Mouse (Mus musculus) limb, embryonic 11.5 days (tissue): ENCODE measurements at regions not wholly inside any gene's neighbourhood (a gene's known extent, or its start where the extent isn't known, plus 50 kb on each side); places are given as distances from the start of the nearest gene placed in this dataset.
A peak's percentile ranks its signal among the peaks of the same experiment; 100 is the strongest.

ENCODE experiments used
- ATAC-seq: fragments of 200-750 bp; cut with Nextera tagmentation; 2 replicates; pipeline ENCODE4 v1.8.0; 2017; ENCODE audit warnings: low read depth; ENCODE audit not compliant: insufficient number of reproducible peaks, low FRiP score, low TSS enrichment
- DNase-seq: peaks from one replicate; pipeline ENCODE4 v3.0.0-alpha.2; 2015; ENCODE audit warnings: low spot score
- H3K27ac ChIP-seq: fragments of 300-500 bp; sonication (generic); replicated peaks from 2 replicates; pipeline ENCODE4 v1.5.1; 2014; ENCODE audit warnings: low read depth, mild to moderate bottlenecking, low read length
- H3K27me3 ChIP-seq: fragments of 300-500 bp; sonication (generic); 2 replicates; pipeline ENCODE4 v1.6.1; 2014; ENCODE audit warnings: mild to moderate bottlenecking, low read length, mixed read lengths; ENCODE audit not compliant: control insufficient read depth, insufficient read depth
- H3K36me3 ChIP-seq: fragments of 300-500 bp; sonication (generic); 2 replicates; pipeline ENCODE4 v1.6.1; 2014; ENCODE audit warnings: mild to moderate bottlenecking, low read length, moderate library complexity, mixed read lengths; ENCODE audit not compliant: control insufficient read depth, insufficient read depth
- H3K4me1 ChIP-seq: fragments of 300-500 bp; sonication (generic); 2 replicates; pipeline ENCODE4 v1.6.1; 2014; ENCODE audit warnings: low read length, mixed read lengths; ENCODE audit not compliant: control insufficient read depth, insufficient read depth
- H3K4me2 ChIP-seq: fragments of 300-500 bp; sonication (generic); 2 replicates; pipeline ENCODE4 v1.6.1; 2014; ENCODE audit warnings: low read depth, mild to moderate bottlenecking, moderate library complexity; ENCODE audit not compliant: severe bottlenecking
- H3K4me3 ChIP-seq: fragments of 300-500 bp; sonication (generic); 2 replicates; pipeline ENCODE4 v1.5.1; 2014; ENCODE audit warnings: low read depth, low read length
- H3K9ac ChIP-seq: fragments of 300-500 bp; sonication (generic); 2 replicates; pipeline ENCODE4 v1.6.1; 2014; ENCODE audit warnings: mild to moderate bottlenecking, low read length
- H3K9me3 ChIP-seq: fragments of 300-500 bp; sonication (generic); 2 replicates; pipeline ENCODE4 v1.6.1; 2016; ENCODE audit warnings: low read length; ENCODE audit not compliant: control insufficient read depth
- WGBS: fragments of 180-500 bp; shearing (Covaris S2); extraction: QIAGEN DNeasy Blood & Tissue Kit; methylation state at CpG from one replicate; pipeline ENCODE4 v1.1.7; 2014; 5-methylcytosine and 5-hydroxymethylcytosine counted together

DNA sequence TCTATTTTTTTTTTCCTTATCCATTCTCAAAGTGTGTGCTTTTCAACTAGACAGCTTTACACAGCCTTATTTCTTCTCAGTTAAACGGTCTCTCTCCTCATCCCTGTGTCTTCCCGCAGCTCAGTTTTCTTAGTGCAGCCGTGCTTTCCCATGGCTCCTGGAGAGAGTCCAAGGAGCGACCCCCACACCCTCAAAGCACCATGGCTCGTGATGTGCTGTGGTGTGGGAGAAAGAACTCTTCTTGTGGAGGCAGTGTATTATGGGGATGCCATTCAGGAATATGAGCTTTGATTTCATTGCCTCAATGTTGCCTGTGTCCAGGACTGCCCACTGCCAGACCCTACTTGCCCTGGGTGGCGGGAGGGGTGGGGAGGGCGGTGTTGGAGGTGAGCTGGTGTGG, 576.1 kb downstream of the Tmem182 start:
- Histone ChIP-seq H3K4me1 (no peaks in the 10 kb centered on the region), H3K9me3 (no peaks in the 10 kb centered on the region), H3K4me2 (no peak overlapping the region), H3K27ac (no peak overlapping the region), H3K36me3 (no peaks in the 10 kb centered on the region), H3K9ac (no peak overlapping the region), H3K27me3 (no peaks in the 10 kb centered on the region), H3K4me3 (no peak overlapping the region)
- no peak for DNase-seq
- ATAC-seq, result no peak
- 89% methylated on average over 7 of the region's 7 CpGs for WGBS

DNA sequence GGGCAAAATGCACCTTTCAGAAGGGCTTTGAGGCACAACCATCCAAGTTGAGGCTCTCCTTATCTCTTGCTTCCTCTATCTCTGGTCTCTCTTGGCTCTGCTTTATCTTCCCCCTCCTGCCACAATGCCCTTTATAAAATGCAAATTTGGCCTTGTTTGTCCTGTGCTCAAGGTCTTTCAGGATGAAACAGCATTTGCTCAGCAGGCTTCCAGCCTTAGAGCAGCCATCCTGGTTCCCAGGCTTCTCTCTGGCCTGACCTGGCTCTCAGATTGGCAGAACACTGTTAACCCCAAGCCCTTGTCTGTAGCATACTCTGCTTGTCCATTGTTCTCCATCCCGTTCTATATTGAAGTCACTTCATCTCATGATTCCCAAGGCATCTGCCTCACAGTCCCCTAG, 579.3 kb downstream of the Tmem182 start:
- Histone ChIP-seq H3K9me3 (no peaks in the 10 kb centered on the region), H3K36me3 (no peaks in the 10 kb centered on the region), H3K9ac (no peak overlapping the region), H3K27me3 (no peaks in the 10 kb centered on the region), H3K4me2 (no peak overlapping the region), H3K27ac (no peak overlapping the region), H3K4me3 (no peak overlapping the region), H3K4me1 (no peaks in the 10 kb centered on the region)
- no peak for DNase-seq
- no peak for ATAC-seq
- WGBS, result 63% methylated on average over 1 of the region's 1 CpGs

DNA sequence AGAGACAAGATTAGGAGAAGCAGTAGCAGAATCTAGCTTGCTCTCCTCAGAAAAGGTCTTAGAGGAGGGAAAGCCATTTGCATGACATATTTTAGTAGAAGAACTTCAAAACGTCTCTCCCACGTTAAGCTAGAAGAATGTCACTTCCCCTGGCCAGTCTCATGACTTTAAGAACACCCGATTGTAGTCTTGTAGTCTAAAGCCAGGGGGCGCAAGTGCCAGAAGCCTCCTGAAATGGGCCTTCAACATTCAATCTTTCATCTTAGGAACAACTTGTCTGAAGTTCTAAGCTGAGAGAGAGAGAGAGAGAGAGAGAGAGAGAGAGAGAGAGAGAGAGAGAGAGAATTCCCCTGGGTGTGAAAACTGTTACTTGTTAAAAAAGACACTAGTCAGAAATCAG, 581.0 kb downstream of the Tmem182 start:
- WGBS, result 67% methylated on average over 4 of the region's 4 CpGs
- Histone ChIP-seq H3K36me3 (no peaks in the 10 kb centered on the region), H3K9ac (no peak overlapping the region), H3K4me3 (no peak overlapping the region), H3K27ac (no peak overlapping the region), H3K4me1 (no peaks in the 10 kb centered on the region; the same call in 1 of the 2 replicates), H3K9me3 (no peaks in the 10 kb centered on the region), H3K4me2 (no peak overlapping the region), H3K27me3 (no peaks in the 10 kb centered on the region)
- no peak for DNase-seq
- no peak for ATAC-seq

GRCm38 (mm10) chr1:41390102-41390884, 584.9 kb downstream of the Tmem182 start:
- Histone ChIP-seq H3K9me3 (no peaks in the 10 kb centered on the region), H3K27ac (no peak overlapping the region), H3K4me2 (no peak overlapping the region), H3K4me3 (no peak overlapping the region), H3K36me3 (no peaks in the 10 kb centered on the region), H3K4me1 (no peaks in the 10 kb centered on the region; the same call in 1 of the 2 replicates), H3K27me3 (no peaks in the 10 kb centered on the region), H3K9ac (no peak overlapping the region)
- ATAC-seq (peak; percentile 31; the same call in 1 of the 2 replicates), DNase-seq (peak; percentile 58)
- 34% methylated on average over 11 of the region's 11 CpGs for WGBS

DNA sequence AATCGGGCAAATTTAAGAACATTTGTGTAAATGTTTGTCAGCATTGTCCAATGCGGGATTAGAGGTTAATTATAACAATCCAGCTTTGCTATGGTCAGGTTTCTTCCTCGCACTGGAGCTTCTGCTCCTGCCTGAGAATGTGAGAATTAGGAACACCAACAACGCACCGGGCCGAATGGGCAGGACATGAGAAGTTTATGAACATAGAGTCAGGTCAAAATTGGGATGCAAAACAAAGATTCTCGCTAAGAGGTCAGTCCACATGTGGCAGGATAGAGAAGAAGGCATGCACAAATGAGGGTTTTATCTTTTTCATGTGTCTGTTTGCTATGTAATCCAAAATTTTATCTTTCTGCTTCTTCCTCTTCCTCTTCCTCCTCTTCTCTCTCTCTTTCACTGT, 585.7 kb downstream of the Tmem182 start:
- no peak overlapping the region for H3K27ac ChIP-seq
- no peak for ATAC-seq
- no peaks in the 10 kb centered on the region for H3K36me3 ChIP-seq
- no peaks in the 10 kb centered on the region for H3K27me3 ChIP-seq
- H3K9me3 ChIP-seq, result no peaks in the 10 kb centered on the region
- DNase-seq, result no peak
- no peak overlapping the region for H3K9ac ChIP-seq
- 88% methylated on average over 7 of the region's 7 CpGs for WGBS
- no peak overlapping the region for H3K4me2 ChIP-seq
- no peak overlapping the region for H3K4me3 ChIP-seq
- no peaks in the 10 kb centered on the region; the same call in 1 of the 2 replicates for H3K4me1 ChIP-seq

- no peak overlapping the region for H3K4me3 ChIP-seq
- no peak overlapping the region for H3K4me2 ChIP-seq
- H3K4me1 ChIP-seq, result no peaks in the 10 kb centered on the region; the same call in 1 of the 2 replicates
- no peak for ATAC-seq
- no peaks in the 10 kb centered on the region for H3K36me3 ChIP-seq
- H3K9ac ChIP-seq, result no peak overlapping the region
- 75% methylated on average over 4 of the region's 4 CpGs for WGBS
- H3K27me3 ChIP-seq, result no peaks in the 10 kb centered on the region
- H3K27ac ChIP-seq, result no peak overlapping the region
- H3K9me3 ChIP-seq, result no peaks in the 10 kb centered on the region
- DNase-seq, result no peak
Measured at GRCm38 (mm10) chr1:41393287-41393686, 587.9 kb downstream of the Tmem182 start.

DNA sequence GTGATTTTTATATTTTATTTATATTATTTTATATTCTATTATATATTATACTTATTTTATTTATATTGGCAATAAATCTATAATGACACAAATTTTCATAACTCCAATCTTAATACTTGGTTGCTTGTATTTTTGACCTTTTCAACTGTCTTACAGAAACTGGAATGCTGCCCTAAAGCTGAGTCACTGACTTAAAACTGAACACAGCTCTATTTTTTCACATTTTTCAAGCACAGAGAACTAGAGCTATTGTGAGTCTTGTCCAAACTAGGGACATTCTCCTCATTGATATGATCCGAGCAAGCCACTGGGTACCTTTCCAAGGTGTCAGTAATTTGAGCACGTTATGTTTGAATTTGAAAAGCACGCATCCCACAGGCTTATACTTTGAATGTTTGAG, 589.7 kb downstream of the Tmem182 start:
- ATAC-seq (no peak), DNase-seq (no peak)
- H3K4me2 ChIP-seq, result no peak overlapping the region
- H3K4me1 ChIP-seq, result no peaks in the 10 kb centered on the region; the same call in 1 of the 2 replicates
- no peak overlapping the region for H3K9ac ChIP-seq
- no peak overlapping the region for H3K4me3 ChIP-seq
- no peaks in the 10 kb centered on the region for H3K36me3 ChIP-seq
- 88% methylated on average over 3 of the region's 3 CpGs for WGBS
- H3K27ac ChIP-seq, result no peak overlapping the region
- H3K9me3 ChIP-seq, result no peaks in the 10 kb centered on the region
- no peaks in the 10 kb centered on the region for H3K27me3 ChIP-seq

- no peak for ATAC-seq
- no peak for DNase-seq
- Histone ChIP-seq H3K4me2 (no peak overlapping the region), H3K4me1 (no peaks in the 10 kb centered on the region), H3K27ac (no peak overlapping the region), H3K27me3 (no peaks in the 10 kb centered on the region), H3K36me3 (no peaks in the 10 kb centered on the region), H3K9me3 (no peaks in the 10 kb centered on the region), H3K9ac (no peak overlapping the region), H3K4me3 (no peak overlapping the region)
- 82% methylated on average over 5 of the region's 5 CpGs for WGBS
Measured at GRCm38 (mm10) chr1:41410533-41410932, 605.1 kb downstream of the Tmem182 start.

DNA sequence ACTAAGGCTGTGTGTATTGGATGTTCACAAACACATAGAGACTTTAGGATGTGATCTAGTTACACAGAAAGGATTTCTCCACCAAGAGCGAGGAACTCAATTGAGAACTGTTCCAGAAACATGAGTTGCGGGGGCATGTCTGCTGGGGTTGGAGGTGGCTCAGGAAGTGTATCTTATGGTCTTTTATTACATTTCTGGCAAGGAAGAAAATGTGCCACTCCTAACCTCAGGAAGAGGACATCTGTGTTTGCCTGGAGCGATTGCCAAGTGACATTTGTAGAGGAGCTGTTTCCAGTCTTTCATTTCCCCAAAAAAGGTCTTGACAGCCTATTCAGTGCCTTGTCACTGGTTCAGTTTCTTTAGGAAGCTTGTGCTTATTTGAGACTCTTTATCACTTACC, 606.2 kb downstream of the Tmem182 start:
- H3K4me3 ChIP-seq, result no peak overlapping the region
- H3K4me2 ChIP-seq, result no peak overlapping the region
- no peak overlapping the region for H3K9ac ChIP-seq
- ATAC-seq (no peak), DNase-seq (no peak)
- 86% methylated on average over 3 of the region's 3 CpGs for WGBS
- no peaks in the 10 kb centered on the region for H3K9me3 ChIP-seq
- no peaks in the 10 kb centered on the region for H3K27me3 ChIP-seq
- no peak overlapping the region for H3K27ac ChIP-seq
- no peaks in the 10 kb centered on the region for H3K4me1 ChIP-seq
- no peaks in the 10 kb centered on the region for H3K36me3 ChIP-seq
